Mouse (Mus musculus): ENCODE measurements around the gene Ebf1. TPM values are rescaled to one million over a fixed set of nuclear protein-coding genes. Genes with fewer than 3 reads are reported as not detected.

The Ebf1 gene
- total RNA-seq, 2 experiments from 2014 or later = 15.8 to 18.3 TPM

DNA sequence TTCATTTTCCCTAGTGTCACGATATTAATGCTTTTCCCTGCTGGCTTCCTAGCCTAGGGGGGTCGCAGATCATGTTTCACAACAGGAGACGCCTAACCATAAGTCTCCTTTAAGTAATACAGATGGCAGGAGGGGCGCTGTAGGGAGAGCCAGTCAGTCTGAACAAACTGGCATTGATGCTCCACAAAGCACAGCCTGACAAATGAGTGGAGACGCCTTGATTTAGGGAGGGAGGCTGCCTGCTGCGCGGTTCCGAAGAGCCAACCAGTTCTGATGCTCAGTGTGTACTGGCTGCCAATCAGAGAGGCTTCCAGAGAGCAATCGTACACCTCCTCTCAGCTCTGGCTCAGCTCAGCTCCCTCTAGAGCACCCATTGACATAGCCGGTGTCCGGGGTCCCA, 189.5 kb downstream of the Ebf1 start:
- intact Hi-C loops (cut with DNase I; ENCODE audit: low total_unique reads) = no loop called here
- no peak for DNase-seq

GRCm38 (mm10) chr11:44808855-44809546, 191.9 kb downstream of the Ebf1 start:
- DNase-seq = no peak
- intact Hi-C loops (cut with DNase I; ENCODE audit: low total_unique reads) = no loop called here

DNA sequence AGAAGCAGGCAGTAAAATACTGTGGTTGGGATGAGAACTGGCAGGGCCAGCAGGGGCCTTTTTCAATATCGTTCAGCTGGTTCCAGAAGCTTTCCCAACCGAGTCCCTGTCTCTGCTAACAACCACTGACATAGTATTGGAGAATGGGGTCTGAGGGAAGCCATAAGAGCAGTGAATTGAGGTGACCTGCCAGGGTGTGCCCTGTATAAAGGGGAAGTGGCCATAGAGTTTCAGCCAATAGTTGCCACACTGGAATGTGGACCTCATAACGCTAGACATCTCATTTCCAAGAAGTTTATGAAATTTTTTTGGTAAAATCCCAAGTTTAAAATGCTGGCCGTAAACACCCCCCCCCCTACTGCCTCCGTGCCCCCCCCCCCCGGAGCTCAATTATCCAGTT, 193.9 kb downstream of the Ebf1 start:
- DNase-seq = no peak
- intact Hi-C loops (cut with DNase I; ENCODE audit: low total_unique reads) = no loop called here

DNA sequence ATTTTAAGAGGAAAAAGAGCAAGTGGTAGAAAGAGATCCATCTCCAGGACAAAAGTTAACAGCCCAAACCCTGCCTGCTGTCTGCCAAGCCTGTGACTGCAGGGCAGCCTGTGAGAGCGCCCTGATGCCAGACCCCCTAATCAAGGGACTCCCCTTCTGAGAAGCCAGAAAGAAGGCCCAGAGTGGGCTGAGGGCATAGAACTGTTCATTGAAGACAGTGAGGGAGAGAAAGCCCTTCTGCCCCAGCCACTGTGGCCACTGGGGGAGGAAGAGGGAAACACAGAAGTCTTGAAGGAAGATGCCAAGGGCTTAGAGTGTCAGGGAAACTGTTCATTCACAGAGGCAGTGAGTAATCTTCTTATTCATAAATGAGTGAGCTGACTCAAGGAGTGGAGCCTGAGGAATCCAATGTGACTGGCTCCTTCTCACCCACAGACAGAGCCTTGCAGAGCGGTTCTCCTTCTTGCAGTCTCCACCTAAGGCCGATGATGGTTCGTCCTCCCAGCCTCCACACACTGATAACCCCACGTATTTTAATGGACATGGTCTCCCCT, 195.2 kb downstream of the Ebf1 start:
- intact Hi-C loops (cut with DNase I; ENCODE audit: low total_unique reads) = no loop called here
- no peak for DNase-seq

GRCm38 (mm10) chr11:44813534-44813933, 196.4 kb downstream of the Ebf1 start:
- intact Hi-C loops (cut with DNase I; ENCODE audit: low total_unique reads) = no loop called here
- DNase-seq = no peak

- intact Hi-C loops (cut with DNase I; ENCODE audit: low total_unique reads) = no loop called here
- DNase-seq = peak; percentile 29
Measured at GRCm38 (mm10) chr11:44814847-44815246, 197.7 kb downstream of the Ebf1 start.

DNA sequence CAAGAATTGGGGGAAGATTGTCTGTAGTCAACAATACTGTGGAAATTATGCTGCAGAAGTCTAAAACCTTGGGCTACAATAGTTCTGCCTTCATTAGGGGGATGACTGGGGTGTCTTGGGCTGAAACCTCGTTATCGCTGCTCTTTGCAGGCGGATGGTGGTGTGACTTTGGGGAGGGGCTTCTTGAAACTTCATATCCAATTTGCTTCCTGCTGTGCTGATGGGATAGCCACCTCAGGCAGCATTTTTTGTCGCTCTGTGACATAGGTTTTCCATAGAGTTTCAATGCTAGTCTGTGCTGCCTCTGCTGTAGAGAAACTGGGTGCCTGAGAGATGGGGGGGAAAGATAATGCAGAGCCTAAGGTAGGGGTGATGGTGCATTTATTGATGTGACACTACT, 198.9 kb downstream of the Ebf1 start:
- intact Hi-C loops (cut with DNase I; ENCODE audit: low total_unique reads) = no loop called here
- no peak for DNase-seq

DNA sequence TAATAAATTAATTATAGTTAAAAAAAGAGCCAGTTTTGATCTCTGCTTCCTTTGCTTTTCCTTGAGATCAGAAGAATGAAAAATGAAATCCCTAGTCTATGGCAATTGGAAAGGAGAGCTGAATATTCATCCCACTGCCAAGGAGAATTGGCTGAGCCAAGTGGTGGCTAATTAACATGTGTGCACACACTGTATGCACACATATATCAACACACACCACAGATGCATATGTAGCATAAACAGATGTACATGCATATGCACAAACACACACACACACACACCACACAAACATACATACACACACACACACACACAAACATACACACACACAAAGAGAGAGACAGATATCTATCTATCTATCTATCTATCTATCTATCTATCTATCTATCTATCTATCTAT, 205.2 kb downstream of the Ebf1 start:
- no peak for DNase-seq
- intact Hi-C loops (cut with DNase I; ENCODE audit: low total_unique reads) = no loop called here

DNA sequence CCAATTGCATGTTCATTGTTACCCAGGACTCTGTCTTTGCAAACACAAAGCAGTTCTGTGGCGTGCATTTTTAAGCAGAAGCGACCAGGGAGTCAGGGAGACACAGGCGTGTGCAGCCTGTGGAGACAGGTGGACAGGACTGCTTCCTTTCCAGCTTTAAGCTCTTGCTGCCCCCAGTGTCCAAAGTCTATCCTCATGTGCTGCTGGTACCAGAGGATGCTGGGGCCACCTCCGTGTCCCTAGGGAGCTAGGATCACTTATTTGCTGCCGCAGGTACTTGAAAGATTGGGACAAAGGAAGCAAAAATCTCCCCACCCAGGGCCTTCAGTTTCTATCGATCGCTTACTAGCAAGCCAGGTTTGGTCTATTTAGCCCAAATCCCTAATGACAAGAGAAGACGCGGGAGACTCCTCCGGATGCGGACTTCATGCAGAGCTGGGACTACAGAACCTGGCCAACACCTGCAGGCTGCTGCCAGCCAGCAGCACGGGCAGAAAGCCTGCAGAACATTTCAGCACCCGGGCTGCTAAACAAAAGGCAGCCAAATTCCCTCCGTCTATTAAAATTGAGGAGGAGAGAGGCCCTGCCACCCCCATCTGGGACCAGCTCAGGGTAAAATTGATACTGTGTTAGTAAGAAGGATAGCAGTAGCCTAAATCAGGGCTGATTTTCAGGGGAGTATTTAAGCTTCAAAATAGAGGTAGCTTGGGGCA, 215.3 kb downstream of the Ebf1 start:
- DNase-seq = no peak
- intact Hi-C loops (cut with DNase I; ENCODE audit: low total_unique reads) = no loop called here

GRCm38 (mm10) chr11:44832940-44833254, 215.8 kb downstream of the Ebf1 start:
- DNase-seq = no peak
- intact Hi-C loops (cut with DNase I; ENCODE audit: low total_unique reads) = no loop called here

DNA sequence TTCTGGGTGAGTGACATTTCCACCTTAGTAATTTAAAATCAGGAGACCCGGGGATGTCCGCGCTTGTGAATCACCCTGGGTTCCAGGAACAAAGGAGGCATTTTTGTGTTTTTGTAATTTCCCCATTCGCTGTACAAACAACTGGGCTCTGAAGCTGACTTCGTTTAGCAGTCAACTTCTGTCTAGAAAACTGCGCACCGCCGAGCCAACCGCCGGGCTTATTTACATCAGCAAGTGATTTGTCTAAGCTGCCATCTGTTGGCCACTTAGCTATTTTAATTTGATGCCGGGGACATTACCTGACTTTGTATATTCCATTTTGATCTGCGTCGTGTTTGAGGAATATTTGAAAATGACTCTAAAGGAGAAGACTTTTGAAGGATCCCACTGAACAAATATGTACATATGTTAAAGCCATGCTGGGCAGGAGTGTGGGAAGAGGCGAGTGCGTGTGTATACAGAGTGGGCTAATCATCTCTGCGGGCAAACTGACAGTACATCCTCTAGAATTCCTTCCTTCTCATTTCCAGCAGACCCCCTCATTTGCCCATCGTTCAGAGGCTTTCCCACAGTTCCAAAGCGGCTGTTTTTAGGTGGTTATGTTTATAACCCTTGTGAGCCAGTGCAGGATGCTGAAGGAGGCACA, 216.4 kb downstream of the Ebf1 start:
- intact Hi-C loops (cut with DNase I; ENCODE audit: low total_unique reads) = no loop called here
- DNase-seq = no peak

GRCm38 (mm10) chr11:44835166-44835565, 218.0 kb downstream of the Ebf1 start:
- intact Hi-C loops (cut with DNase I; ENCODE audit: low total_unique reads) = no loop called here
- DNase-seq = no peak

DNA sequence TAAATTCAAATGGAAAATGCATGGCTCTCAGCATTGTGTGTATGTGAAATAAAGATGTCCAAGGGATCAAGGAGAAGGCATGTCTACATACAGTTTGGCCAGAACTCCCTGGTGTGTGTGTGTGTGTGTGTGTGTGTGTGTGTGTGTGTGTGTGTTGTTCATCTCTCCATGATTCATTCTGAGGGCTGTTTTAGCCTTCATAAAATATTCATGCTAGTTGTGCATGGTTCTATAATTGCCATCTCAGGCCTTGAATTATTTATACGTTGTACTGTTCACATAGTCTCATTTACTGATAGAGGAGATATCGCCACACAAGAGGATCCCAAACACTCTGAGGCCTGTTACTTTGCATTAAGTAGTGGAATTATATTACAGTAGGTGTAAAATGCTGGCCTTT, 220.5 kb downstream of the Ebf1 start:
- DNase-seq = no peak
- intact Hi-C loops (cut with DNase I; ENCODE audit: low total_unique reads) = no loop called here

DNA sequence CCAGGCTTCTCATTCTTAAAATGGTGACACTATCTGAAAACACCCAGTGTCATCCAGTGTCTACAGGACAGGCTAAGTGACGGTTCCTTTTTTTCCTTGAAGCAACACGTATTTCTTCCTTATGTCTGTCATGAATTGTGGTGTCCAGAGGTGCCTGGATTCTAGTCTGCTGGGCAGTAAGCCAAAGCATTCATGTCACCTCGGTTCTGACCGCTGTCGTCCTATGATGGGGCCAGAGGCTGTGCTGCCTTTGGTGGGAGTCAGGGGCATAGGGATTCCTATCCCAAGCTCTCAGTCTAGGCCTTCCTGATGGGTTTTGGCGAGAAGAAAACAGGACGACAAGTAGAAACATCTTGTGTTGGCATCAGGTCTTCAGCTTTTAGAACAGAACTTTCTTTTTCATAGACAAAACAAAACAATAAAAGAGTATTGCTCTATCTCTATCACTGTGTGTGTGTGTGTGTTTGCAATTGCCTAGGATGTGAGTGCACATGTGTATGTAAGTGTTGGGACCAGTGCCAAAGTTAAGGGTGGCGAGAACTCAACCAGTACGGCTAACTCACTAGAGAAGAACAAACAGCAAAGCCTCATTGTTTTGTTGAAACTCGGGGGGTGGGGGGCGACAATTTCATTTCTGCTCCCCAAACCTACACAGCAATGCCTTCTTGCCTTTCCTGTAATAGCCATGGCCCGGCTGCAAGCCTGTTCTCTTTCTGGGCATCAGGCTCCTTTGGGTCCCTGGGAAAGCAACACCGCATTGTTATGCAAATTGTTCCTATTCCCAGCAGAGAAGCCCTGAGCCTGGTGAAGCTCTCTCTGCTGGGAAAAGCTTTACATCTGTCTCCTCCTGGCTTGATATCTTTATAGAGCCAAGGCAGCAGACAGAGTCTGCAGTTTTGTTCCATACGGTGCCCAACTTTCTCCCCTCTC, 224.3 kb downstream of the Ebf1 start:
- intact Hi-C loops (cut with DNase I; ENCODE audit: low total_unique reads) = no loop called here
- no peak for DNase-seq

DNA sequence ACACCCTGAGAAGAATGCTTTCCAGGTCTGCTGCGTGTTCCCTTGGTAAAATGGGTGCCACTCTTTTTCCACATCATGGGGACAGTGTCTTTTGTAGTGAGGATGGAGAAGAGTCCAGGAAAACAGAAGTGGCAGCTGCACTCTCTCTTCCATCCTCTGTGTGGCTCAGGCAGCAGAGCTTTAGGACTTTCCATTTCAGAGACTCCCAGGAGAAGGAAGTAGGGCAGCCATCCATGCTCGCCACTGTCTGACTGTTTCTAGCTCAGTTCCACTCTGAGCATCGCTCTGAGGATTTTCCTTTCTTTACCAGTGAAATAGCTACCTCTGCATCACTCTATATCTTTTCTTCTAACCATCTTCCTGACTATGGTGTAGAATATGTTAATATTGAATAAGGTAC, 234.8 kb downstream of the Ebf1 start:
- DNase-seq = no peak
- intact Hi-C loops (cut with DNase I; ENCODE audit: low total_unique reads) = no loop called here

GRCm38 (mm10) chr11:44852921-44853320, 235.8 kb downstream of the Ebf1 start:
- intact Hi-C loops (cut with DNase I; ENCODE audit: low total_unique reads) = no loop called here
- DNase-seq = no peak

- DNase-seq = no peak
- intact Hi-C loops (cut with DNase I; ENCODE audit: low total_unique reads) = no loop called here
Measured at GRCm38 (mm10) chr11:44854496-44854895, 237.4 kb downstream of the Ebf1 start.

GRCm38 (mm10) chr11:44861108-44861507, 244.0 kb downstream of the Ebf1 start:
- intact Hi-C loops (cut with DNase I; ENCODE audit: low total_unique reads) = no loop called here
- DNase-seq = no peak

GRCm38 (mm10) chr11:44863910-44864309, 246.8 kb downstream of the Ebf1 start:
- intact Hi-C loops (cut with DNase I; ENCODE audit: low total_unique reads) = no loop called here
- no peak for DNase-seq

All from gastrocnemius, postnatal 14 days (tissue).